Mouse (Mus musculus) liver, embryonic 11.5 days (tissue): ENCODE results near the gene Sumo3. TPM values are rescaled to one million over a fixed set of nuclear protein-coding genes. Genes with fewer than 3 reads are reported as not detected.

Experiments used
- ATAC-seq: fragments of 200-750 bp; cut with Nextera tagmentation; replicated peaks from 2 replicates; pipeline ENCODE4 v1.8.0; 2017; ENCODE audit warnings: moderate number of reproducible peaks, mild to moderate bottlenecking, moderate TSS enrichment, moderate library complexity; ENCODE audit not compliant: low FRiP score
- DNase-seq: peaks from one replicate; pipeline ENCODE4 v3.0.0-alpha.2; 2017; ENCODE audit warnings: low spot score
- H3K27ac ChIP-seq: fragments of 300-500 bp; sonication (generic); 2 replicates; pipeline ENCODE4 v1.5.1; 2014; ENCODE audit warnings: mild to moderate bottlenecking, low read depth, low read length, control low read depth
- H3K27me3 ChIP-seq: fragments of 300-500 bp; sonication (generic); replicated peaks from 2 replicates; pipeline ENCODE4 v1.6.1; 2014; ENCODE audit warnings: low read length, mixed read lengths; ENCODE audit not compliant: control insufficient read depth, insufficient read depth
- H3K36me3 ChIP-seq: fragments of 300-500 bp; sonication (generic); 2 replicates; pipeline ENCODE4 v1.6.1; 2014; ENCODE audit warnings: mild to moderate bottlenecking, low read length, moderate library complexity, mixed read lengths; ENCODE audit not compliant: control insufficient read depth, insufficient read depth
- H3K4me1 ChIP-seq: fragments of 300-500 bp; sonication (generic); replicated peaks from 2 replicates; pipeline ENCODE4 v1.6.1; 2014; ENCODE audit warnings: low read length, mixed read lengths; ENCODE audit not compliant: control insufficient read depth, insufficient read depth
- H3K4me2 ChIP-seq: fragments of 300-500 bp; sonication (generic); 2 replicates; pipeline ENCODE4 v1.6.1; 2014; ENCODE audit warnings: mild to moderate bottlenecking, control low read depth, moderate library complexity
- H3K4me3 ChIP-seq: fragments of 300-500 bp; sonication (generic); 2 replicates; pipeline ENCODE4 v1.5.1; 2014; ENCODE audit warnings: low read depth, low read length, control low read depth
- H3K9ac ChIP-seq: fragments of 300-500 bp; sonication (generic); 2 replicates; pipeline ENCODE4 v1.6.1; 2014; ENCODE audit warnings: low read depth, low read length, control low read depth
- H3K9me3 ChIP-seq: fragments of 300-500 bp; sonication (generic); 2 replicates; pipeline ENCODE4 v1.6.1; 2016; ENCODE audit warnings: low read length, inconsistent platforms, mixed read lengths; ENCODE audit not compliant: control insufficient read depth
- WGBS: fragments of 180-500 bp; shearing (Covaris S2); extraction: QIAGEN DNeasy Blood & Tissue Kit; methylation state at CpG from one replicate; pipeline ENCODE4 v1.1.7; 2014; 5-methylcytosine and 5-hydroxymethylcytosine counted together
- polyA plus RNA-seq: library from polyadenylated mRNA; unstranded; fragments of >200 nt; fragmentation: Nextera tagmentation; extraction: Ambion mirVana; gene quantifications from 2 replicates; pipeline ENCODE4 v1.2.1, GENCODE M21; 2014

The Sumo3 gene
- polyA plus RNA-seq, 1 experiment from 2014 or later: 249 TPM

- no peak overlapping the region for H3K4me3 ChIP-seq
- peaks cover 3% of the 10 kb centered on the region; the same call in 1 of the 2 replicates for H3K4me1 ChIP-seq
- H3K9me3 ChIP-seq: no peaks in the 10 kb centered on the region
- peaks cover 49% of the 10 kb centered on the region for H3K36me3 ChIP-seq
- DNase-seq: no peak
- H3K9ac ChIP-seq: no peak overlapping the region
- H3K27ac ChIP-seq: no peak overlapping the region
- ATAC-seq: no peak
- no peak overlapping the region for H3K4me2 ChIP-seq
- WGBS: 97% methylated on average over 9 of the region's 9 CpGs
- H3K27me3 ChIP-seq: no peaks in the 10 kb centered on the region
These were observed 10.3 kb downstream of the Sumo3 start for GRCm38 (mm10) chr10:77616166-77616565.

GRCm38 (mm10) chr10:77616926-77617325 lies 11.0 kb downstream of the Sumo3 start:
- ATAC-seq: no peak
- Histone ChIP-seq H3K9me3 (no peaks in the 10 kb centered on the region), H3K27ac (no peak overlapping the region), H3K4me1 (peaks cover 6% of the 10 kb centered on the region; the same call in 1 of the 2 replicates), H3K9ac (no peak overlapping the region), H3K4me2 (no peak overlapping the region), H3K36me3 (peaks cover 44% of the 10 kb centered on the region), H3K27me3 (no peaks in the 10 kb centered on the region), H3K4me3 (no peak overlapping the region)
- DNase-seq: no peak
- 88% methylated on average over 7 of the region's 7 CpGs for WGBS

- peak overlapping the region; percentile 85 for H3K27ac ChIP-seq
- peak overlapping the region; percentile 98 for H3K9ac ChIP-seq
- ATAC-seq (no peak), DNase-seq (peak; percentile 38)
- H3K4me3 ChIP-seq: peak overlapping the region; percentile 93
- peaks cover 27% of the 10 kb centered on the region for H3K4me1 ChIP-seq
- no peaks in the 10 kb centered on the region for H3K27me3 ChIP-seq
- H3K4me2 ChIP-seq: peak overlapping the region; percentile 82
- H3K9me3 ChIP-seq: no peaks in the 10 kb centered on the region
- 73% methylated on average over 8 of the region's 8 CpGs for WGBS
- peaks cover 15% of the 10 kb centered on the region for H3K36me3 ChIP-seq
These were observed 15.6 kb downstream of the Sumo3 start for GRCm38 (mm10) chr10:77621546-77621945.

GRCm38 (mm10) chr10:77622055-77622988 lies 16.4 kb downstream of the Sumo3 start, which contains the start of gene Ube2g2:
Gene Ube2g2, plus strand, starts transcription at chr10:77622275.
- H3K4me3 ChIP-seq: peak within 1 kb of the TSS; percentile 93
- under 1% methylated on average over 80 of the region's 96 CpGs for WGBS
- no peaks in the 10 kb centered on the region for H3K27me3 ChIP-seq
- H3K36me3 ChIP-seq: peaks cover 8% of the 10 kb centered on the region; the same call in 1 of the 2 replicates
- H3K9me3 ChIP-seq: no peaks in the 10 kb centered on the region
- H3K27ac ChIP-seq: peak within 1 kb of the TSS; percentile 85
- peak within 1 kb of the TSS; percentile 82 for H3K4me2 ChIP-seq
- peak; percentile 94 for ATAC-seq
- peak within 1 kb of the TSS; percentile 98 for H3K9ac ChIP-seq
- DNase-seq: peak; percentile 90
- peaks cover 28% of the 10 kb centered on the region for H3K4me1 ChIP-seq

- peak overlapping the region; percentile 85 for H3K27ac ChIP-seq
- H3K4me2 ChIP-seq: peak overlapping the region; percentile 82
- peaks cover 26% of the 10 kb centered on the region for H3K4me1 ChIP-seq
- ATAC-seq (0 out of 2 replicates have a peak, but pooled peaks have one; percentile 23), DNase-seq (no peak)
- WGBS: 18% methylated on average over 8 of the region's 8 CpGs
- H3K9ac ChIP-seq: peak overlapping the region; percentile 98
- H3K27me3 ChIP-seq: no peaks in the 10 kb centered on the region
- H3K4me3 ChIP-seq: peak overlapping the region; percentile 93
- H3K9me3 ChIP-seq: no peaks in the 10 kb centered on the region
- peaks cover 2% of the 10 kb centered on the region; the same call in 1 of the 2 replicates for H3K36me3 ChIP-seq
These were observed 17.2 kb downstream of the Sumo3 start for GRCm38 (mm10) chr10:77623069-77623492.

GRCm38 (mm10) chr10:77623639-77624400 lies 17.9 kb downstream of the Sumo3 start:
- no peak for DNase-seq
- WGBS: 88% methylated on average over 10 of the region's 10 CpGs
- Histone ChIP-seq H3K4me1 (peaks cover 26% of the 10 kb centered on the region), H3K27ac (no peak overlapping the region; the same call in 1 of the 2 replicates), H3K36me3 (no peaks in the 10 kb centered on the region; the same call in 1 of the 2 replicates), H3K4me3 (peak overlapping the region; percentile 93), H3K9ac (peak overlapping the region; percentile 98), H3K9me3 (no peaks in the 10 kb centered on the region), H3K27me3 (no peaks in the 10 kb centered on the region), H3K4me2 (peak overlapping the region; percentile 82)
- no peak for ATAC-seq

- ATAC-seq (no peak), DNase-seq (no peak)
- H3K4me2 ChIP-seq: no peak overlapping the region
- peak overlapping the region; percentile 14; the same call in 1 of the 2 replicates for H3K4me3 ChIP-seq
- no peaks in the 10 kb centered on the region for H3K27me3 ChIP-seq
- no peaks in the 10 kb centered on the region; the same call in 1 of the 2 replicates for H3K36me3 ChIP-seq
- H3K4me1 ChIP-seq: peaks cover 26% of the 10 kb centered on the region
- peak overlapping the region; percentile 30 for H3K9ac ChIP-seq
- H3K9me3 ChIP-seq: no peaks in the 10 kb centered on the region
- WGBS: 77% methylated on average over 7 of the region's 7 CpGs
- H3K27ac ChIP-seq: no peak overlapping the region; the same call in 1 of the 2 replicates
These were observed 18.7 kb downstream of the Sumo3 start for GRCm38 (mm10) chr10:77624570-77624995.

- ATAC-seq: no peak
- WGBS: 85% methylated on average over 7 of the region's 7 CpGs
- H3K27ac ChIP-seq: no peak overlapping the region
- no peak overlapping the region for H3K9ac ChIP-seq
- no peak overlapping the region for H3K4me3 ChIP-seq
- peaks cover 26% of the 10 kb centered on the region for H3K4me1 ChIP-seq
- H3K36me3 ChIP-seq: peaks cover 2% of the 10 kb centered on the region; the same call in 1 of the 2 replicates
- no peak for DNase-seq
- no peak overlapping the region for H3K4me2 ChIP-seq
- no peaks in the 10 kb centered on the region for H3K27me3 ChIP-seq
- H3K9me3 ChIP-seq: no peaks in the 10 kb centered on the region
These were observed 20.1 kb downstream of the Sumo3 start for GRCm38 (mm10) chr10:77626036-77626435.
